Mouse (Mus musculus): ENCODE measurements around the gene Gm9507.
"Not testable (repeated sequence)": the region's sequence is repeated elsewhere in the genome, so short reads cannot be mapped to it uniquely, and the experiment has no call there.

Gene Gm9507

GRCm38 (mm10) chr10:77811743-77812142, at the start of gene Gm9507:
Gene Gm9507, minus strand, starts transcription at chr10:77811843.
- DNase-seq: no peak

GRCm38 (mm10) chr10:77852559-77852958, 40.9 kb upstream of the Gm9507 start, which contains the start of gene Gm10318:
Gene Gm10318, plus strand, starts transcription at chr10:77852859.
- DNase-seq: no peak

- no peak for DNase-seq
Observed at GRCm38 (mm10) chr10:77847538-77847937, 35.9 kb upstream of the Gm9507 start.

- DNase-seq: no peak
Observed at GRCm38 (mm10) chr10:77846961-77847360, 35.3 kb upstream of the Gm9507 start.

- no peak for DNase-seq
Observed at GRCm38 (mm10) chr10:77846503-77846902, 34.9 kb upstream of the Gm9507 start, which contains the start of gene Gm36176. Gene Gm36176, plus strand, starts transcription at chr10:77846803.

GRCm38 (mm10) chr10:77839006-77839405, 27.4 kb upstream of the Gm9507 start:
- DNase-seq: no peak

GRCm38 (mm10) chr10:77835647-77836046, 24.0 kb upstream of the Gm9507 start, which contains the start of gene Krtap10-10:
Gene Krtap10-10, plus strand, starts transcription at chr10:77835947.
- no peak for DNase-seq

- DNase-seq: no peak
Observed at GRCm38 (mm10) chr10:77826951-77827350, 15.3 kb upstream of the Gm9507 start, which contains the start of gene Krtap10-4. Gene Krtap10-4, minus strand, starts transcription at chr10:77827095.

GRCm38 (mm10) chr10:77819203-77819602, 7.6 kb upstream of the Gm9507 start:
- DNase-seq: no peak

- no peak for DNase-seq
Observed at GRCm38 (mm10) chr10:77818523-77818922, 6.9 kb upstream of the Gm9507 start.

- peak; percentile 31 to 55 for DNase-seq
Observed at GRCm38 (mm10) chr10:77815514-77815913, 3.9 kb upstream of the Gm9507 start.

GRCm38 (mm10) chr10:77814382-77814781, 2.7 kb upstream of the Gm9507 start, which contains the start of gene Gm2696:
Gene Gm2696, plus strand, starts transcription at chr10:77814682.
- no peak for DNase-seq

- DNase-seq: no peak
Observed at GRCm38 (mm10) chr10:77804095-77804494, 7.5 kb downstream of the Gm9507 start.

GRCm38 (mm10) chr10:77798921-77799508, 12.6 kb downstream of the Gm9507 start, which contains the start of gene Gm19668:
Gene Gm19668, minus strand, starts transcription at chr10:77799133.
- no peak for DNase-seq

- DNase-seq: peak; percentile 17 to 24
Observed at GRCm38 (mm10) chr10:77798164-77798920, 13.3 kb downstream of the Gm9507 start.

- DNase-seq: no peak
Observed at GRCm38 (mm10) chr10:77797677-77798076, 14.0 kb downstream of the Gm9507 start.

GRCm38 (mm10) chr10:77794976-77795375, 16.7 kb downstream of the Gm9507 start, which contains the start of gene Gm9639:
Gene Gm9639, minus strand, starts transcription at chr10:77795076.
- no peak for DNase-seq

- DNase-seq: no peak
Observed at GRCm38 (mm10) chr10:77788621-77789020, 23.0 kb downstream of the Gm9507 start.

GRCm38 (mm10) chr10:77787876-77788275, 23.8 kb downstream of the Gm9507 start, which contains the start of gene Gm7137:
Gene Gm7137, minus strand, starts transcription at chr10:77788200.
- DNase-seq: not testable (repeated sequence)

- not testable (repeated sequence) for DNase-seq
Observed at GRCm38 (mm10) chr10:77783396-77783795, 28.2 kb downstream of the Gm9507 start.

GRCm38 (mm10) chr10:77782442-77782841, 29.2 kb downstream of the Gm9507 start, which contains the start of gene Gm3250:
Gene Gm3250, minus strand, starts transcription at chr10:77782542.
- DNase-seq: not testable (repeated sequence)

GRCm38 (mm10) chr10:77776844-77777243, 34.8 kb downstream of the Gm9507 start, which contains the start of gene Gm7138:
Gene Gm7138, minus strand, starts transcription at chr10:77776944.
- not testable (repeated sequence) for DNase-seq

- DNase-seq: not testable (repeated sequence)
Observed at GRCm38 (mm10) chr10:77772142-77772541, 39.5 kb downstream of the Gm9507 start.

Data from kidney, postnatal 4 days (tissue).